Comparison of ENCODE assay signal across 10 mouse cellular contexts in genomic region chr14:22649985-22650984, GRCm38 (mm10).
A peak's percentile ranks its signal among the peaks of the same experiment; 100 is the strongest.
DNase-seq lines count a peak whose midpoint lies in the region; ATAC-seq lines count a peak whose summit lies in the region.
"Had no signal": no experiment of that assay in that cellular context is flagged by ENCODE, and none has a peak within 500 bp of the region (broad histone marks: within the 10 kb centered on the region; RNA-seq: fewer than 3 reads in every experiment).

No protein-coding gene starts in this region.

- H3K27me3 ChIP-seq in embryonic facial prominence, embryonic 13.5 days: 0 out of 2 replicates have a peak, but pooled peaks cover 8% of the 10 kb centered on the region
- H3K27me3 ChIP-seq in heart, embryonic 16.5 days (ENCODE audit: control insufficient read depth, insufficient read depth, low read length): no peaks in the 10 kb centered on the region
- H3K27me3 ChIP-seq in midbrain, embryonic 13.5 days: no peaks in the 10 kb centered on the region
- H3K27me3 ChIP-seq: liver, embryonic 12.5 days had no signal

- peak overlapping the region; percentile 28; the same call in 1 of the 2 replicates for H3K27ac ChIP-seq in embryonic facial prominence, embryonic 13.5 days
- H3K27ac ChIP-seq in heart, embryonic 16.5 days (ENCODE audit: low read length): no peak overlapping the region
- no peak overlapping the region for H3K27ac ChIP-seq in midbrain, embryonic 13.5 days
- H3K27ac ChIP-seq: liver, embryonic 12.5 days had no signal

- no peak overlapping the region for H3K9ac ChIP-seq in embryonic facial prominence, embryonic 13.5 days
- H3K9ac ChIP-seq in heart, embryonic 16.5 days (ENCODE audit: low read length): no peak overlapping the region
- no peak overlapping the region for H3K9ac ChIP-seq in midbrain, embryonic 13.5 days (replicated peaks)
- H3K9ac ChIP-seq: liver, embryonic 12.5 days had no signal

- no peaks in the 10 kb centered on the region for H3K36me3 ChIP-seq in embryonic facial prominence, embryonic 13.5 days
- no peaks in the 10 kb centered on the region for H3K36me3 ChIP-seq in heart, embryonic 16.5 days (ENCODE audit: control insufficient read depth, insufficient read depth)
- no peaks in the 10 kb centered on the region for H3K36me3 ChIP-seq in midbrain, embryonic 13.5 days
- H3K36me3 ChIP-seq: liver, embryonic 12.5 days had no signal

- H3K4me3 ChIP-seq in embryonic facial prominence, embryonic 13.5 days: no peak overlapping the region
- peak overlapping the region; percentile 8 for H3K4me3 ChIP-seq in heart, embryonic 16.5 days (ENCODE audit: low read length)
- no peak overlapping the region for H3K4me3 ChIP-seq in midbrain, embryonic 13.5 days (replicated peaks)
- H3K4me3 ChIP-seq: liver, embryonic 12.5 days had no signal

- no peaks in the 10 kb centered on the region for H3K9me3 ChIP-seq in embryonic facial prominence, embryonic 13.5 days
- no peaks in the 10 kb centered on the region for H3K9me3 ChIP-seq in heart, embryonic 16.5 days (replicated peaks; ENCODE audit: control insufficient read depth, low read length)
- H3K9me3 ChIP-seq in midbrain, embryonic 13.5 days: no peaks in the 10 kb centered on the region
- H3K9me3 ChIP-seq: liver, embryonic 12.5 days had no signal

- 59% methylated on average over 17 of the region's 17 CpGs for whole genome bisulfite sequencing in embryonic facial prominence, embryonic 13.5 days
- 28% methylated on average over 17 of the region's 17 CpGs for whole genome bisulfite sequencing in heart, embryonic 16.5 days
- 77% methylated on average over 17 of the region's 17 CpGs for WGBS in midbrain, embryonic 13.5 days

- peak; percentile 19 to 25 for DNase-seq in adrenal gland, postnatal 36 days
- DNase-seq in lung, adult 18-20 months: peak; percentile 70 to 74
- no peak for DNase-seq in spleen, postnatal 4 days (ENCODE audit: low spot score in 2 of 2)
- DNase-seq in testis, postnatal 10 days (ENCODE audit: low spot score): no peak
- DNase-seq in T-cell, adult 2 months (ENCODE audit: low spot score): no peak
- DNase-seq: cerebellum, adult 8-10 months had no signal

- no peak for ATAC-seq in embryonic facial prominence, embryonic 13.5 days (ENCODE audit: insufficient number of reproducible peaks, insufficient read depth, low FRiP score, low TSS enrichment, low read depth)
- no peak for ATAC-seq in heart, embryonic 16.5 days (replicated peaks; ENCODE audit: extremely low read depth, insufficient read depth, low FRiP score)
- no peak for ATAC-seq in midbrain, embryonic 13.5 days
- ATAC-seq: liver, embryonic 12.5 days had no signal

- no peak overlapping the region for H3K4me2 ChIP-seq in embryonic facial prominence, embryonic 13.5 days
- H3K4me2 ChIP-seq in heart, embryonic 16.5 days (ENCODE audit: low read depth, low read length): peak overlapping the region; percentile 46
- H3K4me2 ChIP-seq in midbrain, embryonic 13.5 days (replicated peaks): no peak overlapping the region
- H3K4me2 ChIP-seq: liver, embryonic 12.5 days had no signal

- peaks cover 50% of the 10 kb centered on the region for H3K4me1 ChIP-seq in embryonic facial prominence, embryonic 13.5 days
- peaks cover 18% of the 10 kb centered on the region for H3K4me1 ChIP-seq in heart, embryonic 16.5 days (ENCODE audit: control insufficient read depth, insufficient read depth, low read length)
- peaks cover 17% of the 10 kb centered on the region for H3K4me1 ChIP-seq in midbrain, embryonic 13.5 days (replicated peaks)
- H3K4me1 ChIP-seq: liver, embryonic 12.5 days had no signal

Comparison
In these comparisons a context has a peak if more than half of its experiments do, and no peak if none do; other contexts are left out.
1. DNase-seq: peak in adrenal gland, postnatal 36 days (2 of 2) and lung, adult 18-20 months (2 of 2); none in spleen, postnatal 4 days (0 of 2), testis, postnatal 10 days (single experiment) and T-cell, adult 2 months (single experiment).